10 mouse cellular contexts compared by ENCODE assay signal in the genomic region with DNA sequence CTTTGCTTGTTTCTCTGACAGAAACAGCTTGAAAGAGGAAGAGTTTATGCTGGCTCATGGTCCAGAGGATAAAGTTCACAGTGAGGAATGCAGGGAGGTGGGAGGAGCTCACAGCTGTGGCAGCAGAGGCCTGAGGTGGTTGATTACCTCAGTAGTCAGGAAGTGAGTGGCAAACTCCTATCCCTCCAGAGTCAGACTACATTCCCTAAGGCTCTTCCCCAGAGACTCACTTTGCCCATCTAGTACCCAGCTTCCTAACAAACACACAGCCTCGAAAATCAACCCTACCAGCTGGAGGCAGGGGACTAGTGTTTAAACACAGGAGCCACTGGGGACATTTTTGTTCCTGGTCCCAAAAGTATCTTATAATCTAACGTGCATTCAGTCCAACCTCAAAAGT. TPM values are rescaled to one million over a fixed set of nuclear protein-coding genes. Genes with fewer than 3 reads are reported as not detected.
DNase-seq lines count a peak whose midpoint lies in the region; ATAC-seq lines count a peak whose summit lies in the region.
"Had no signal": no experiment of that assay in that cellular context is flagged by ENCODE, and none has a peak within 500 bp of the region (broad histone marks: within the 10 kb centered on the region; RNA-seq: fewer than 3 reads in every experiment).

No protein-coding gene starts in this region.

- peak; percentile 48 for DNase-seq in 3134 (ENCODE audit: extremely low read depth, insufficient read length, low spot score)
- peak; percentile 65 for DNase-seq in 416B (ENCODE audit: low read depth)
- DNase-seq in cerebellum, adult 11-12 months, result no peak
- no peak for DNase-seq in forebrain, embryonic 10.5 days (ENCODE audit: extremely low spot score, low spot score)
- no peak for DNase-seq in frontal cortex, postnatal 10 days (ENCODE audit: low spot score in 2 of 2)
- no peak for DNase-seq in thymus, postnatal 4 days
- DNase-seq: heart, postnatal 4 days had no signal

- no peak overlapping the region for H3K4me2 ChIP-seq in intestine, embryonic 15.5 days (replicated peaks)
- peak overlapping the region; percentile 25; the same call in 1 of the 2 replicates for H3K4me2 ChIP-seq in liver, embryonic 15.5 days

- no peaks in the 10 kb centered on the region for H3K27me3 ChIP-seq in intestine, embryonic 15.5 days (replicated peaks)
- no peaks in the 10 kb centered on the region for H3K27me3 ChIP-seq in liver, embryonic 15.5 days
- no peaks in the 10 kb centered on the region for H3K27me3 ChIP-seq in forebrain, embryonic 10.5 days (ENCODE audit: poor library complexity, severe bottlenecking)

- H3K9ac ChIP-seq in intestine, embryonic 15.5 days, result no peak overlapping the region
- H3K9ac ChIP-seq in liver, embryonic 15.5 days, result no peak overlapping the region

- ATAC-seq in intestine, embryonic 15.5 days, result peak; percentile 94
- peak; percentile 63; the same call in 1 of the 2 replicates for ATAC-seq in liver, embryonic 15.5 days (ENCODE audit: insufficient read depth)

- H3K9me3 ChIP-seq in intestine, embryonic 15.5 days, result no peaks in the 10 kb centered on the region
- no peaks in the 10 kb centered on the region for H3K9me3 ChIP-seq in liver, embryonic 15.5 days (replicated peaks)
- H3K9me3 ChIP-seq in forebrain, embryonic 10.5 days, result no peaks in the 10 kb centered on the region

- no peak overlapping the region for H3K4me3 ChIP-seq in intestine, embryonic 15.5 days (replicated peaks)
- H3K4me3 ChIP-seq in liver, embryonic 15.5 days (replicated peaks), result no peak overlapping the region
- no peak overlapping the region for H3K4me3 ChIP-seq in forebrain, embryonic 10.5 days
- H3K4me3 ChIP-seq: myocyte had no signal

- no peaks in the 10 kb centered on the region for H3K4me1 ChIP-seq in intestine, embryonic 15.5 days (replicated peaks)
- peaks cover 12% of the 10 kb centered on the region; the same call in 1 of the 2 replicates for H3K4me1 ChIP-seq in liver, embryonic 15.5 days (replicated peaks)
- peaks cover 10% of the 10 kb centered on the region; the same call in 1 of the 2 replicates for H3K4me1 ChIP-seq in forebrain, embryonic 10.5 days

- H3K36me3 ChIP-seq in intestine, embryonic 15.5 days, result no peaks in the 10 kb centered on the region
- H3K36me3 ChIP-seq in liver, embryonic 15.5 days (replicated peaks), result no peaks in the 10 kb centered on the region
- no peaks in the 10 kb centered on the region for H3K36me3 ChIP-seq in forebrain, embryonic 10.5 days (replicated peaks)

- 49% methylated on average over 2 of the region's 2 CpGs for WGBS in intestine, embryonic 15.5 days
- 25% methylated on average over 2 of the region's 2 CpGs for WGBS in liver, embryonic 15.5 days (ENCODE audit: insufficient replicate concordance)
- 71% methylated on average over 2 of the region's 2 CpGs for WGBS in forebrain, embryonic 10.5 days

- 0 out of 2 replicates have a peak overlapping the region, but pooled peaks have one; percentile 1 for H3K27ac ChIP-seq in intestine, embryonic 15.5 days
- H3K27ac ChIP-seq in liver, embryonic 15.5 days (replicated peaks), result peak overlapping the region; percentile 49
- no peak overlapping the region for H3K27ac ChIP-seq in forebrain, embryonic 10.5 days

RNA-seq across cellular contexts. Expression of a gene that starts 7.5 kb away (rescaled TPM):
- 27.3 and 30.3 TPM in 2 replicates for polyA plus RNA-seq in intestine, embryonic 15.5 days (2015; fragmentation: Nextera tagmentation; extraction: Ambion mirVana)
- 6.3 and 6.4 TPM in 2 replicates for polyA plus RNA-seq in liver, embryonic 15.5 days (2015; fragmentation: Nextera tagmentation; extraction: Ambion mirVana)
- polyA plus RNA-seq in forebrain, embryonic 10.5 days (2016; fragmentation: Nextera tagmentation; extraction: Ambion mirVana), result 14.2 and 15.9 TPM in 2 replicates

Comparison
In these comparisons a context has a peak if more than half of its experiments do, and no peak if none do; other contexts are left out.
1. DNase-seq: peak in 3134 (single experiment) and 416B (single experiment); none in cerebellum, adult 11-12 months (single experiment), forebrain, embryonic 10.5 days (single experiment), frontal cortex, postnatal 10 days (0 of 2) and thymus, postnatal 4 days (single experiment).